Mouse (Mus musculus) intestine, postnatal 0 days (tissue): ENCODE data around the gene Fmo2. TPM values are rescaled to one million over a fixed set of nuclear protein-coding genes. Genes with fewer than 3 reads are reported as not detected.

Experiments used
- ATAC-seq: fragments of 200-750 bp; cut with Nextera tagmentation; 2 replicates; pipeline ENCODE4 v1.8.0; 2017; ENCODE audit warnings: mild to moderate bottlenecking, moderate TSS enrichment, moderate library complexity
- H3K27ac ChIP-seq: fragments of 300-500 bp; sonication (generic); 2 replicates; pipeline ENCODE4 v1.5.1; 2014; ENCODE audit warnings: mild to moderate bottlenecking, low read depth, low read length, moderate library complexity
- H3K27me3 ChIP-seq: fragments of 300-500 bp; sonication (generic); replicated peaks from 2 replicates; pipeline ENCODE4 v1.6.1; 2014; ENCODE audit warnings: low read length, mixed read lengths; ENCODE audit not compliant: control insufficient read depth, insufficient read depth
- H3K36me3 ChIP-seq: fragments of 300-500 bp; sonication (generic); 2 replicates; pipeline ENCODE4 v1.6.1; 2014; ENCODE audit warnings: mild to moderate bottlenecking, moderate library complexity; ENCODE audit not compliant: control insufficient read depth, insufficient read depth
- H3K4me1 ChIP-seq: fragments of 300-500 bp; sonication (generic); replicated peaks from 2 replicates; pipeline ENCODE4 v1.6.1; 2014; ENCODE audit warnings: antibody characterized with exemption, low read length, mixed read lengths; ENCODE audit not compliant: control insufficient read depth, insufficient read depth
- H3K4me2 ChIP-seq: fragments of 300-500 bp; sonication (generic); replicated peaks from 2 replicates; pipeline ENCODE4 v1.6.1; 2014; ENCODE audit warnings: low read depth, mild to moderate bottlenecking, moderate library complexity
- H3K4me3 ChIP-seq: fragments of 300-500 bp; sonication (generic); 2 replicates; pipeline ENCODE4 v1.5.1; 2014; ENCODE audit warnings: low read depth, low read length
- H3K9ac ChIP-seq: fragments of 300-500 bp; sonication (generic); 2 replicates; pipeline ENCODE4 v1.6.1; 2014; ENCODE audit warnings: mild to moderate bottlenecking, low read depth, low read length
- H3K9me3 ChIP-seq: fragments of 300-500 bp; sonication (generic); 2 replicates; pipeline ENCODE4 v1.6.1; 2016; ENCODE audit warnings: mixed run types; ENCODE audit not compliant: control insufficient read depth
- CTCF ChIP-seq: sonication (generic); IDR thresholded peaks from 2 replicates; pipeline ENCODE4 v1.5.1; 2016; ENCODE audit warnings: low read depth, mild to moderate bottlenecking, control low read depth, antibody characterized with exemption, moderate library complexity
- WGBS: fragments of 180-500 bp; shearing (Covaris S2); extraction: QIAGEN DNeasy Blood & Tissue Kit; methylation state at CpG from one replicate; pipeline ENCODE4 v1.1.7; 2014; 5-methylcytosine and 5-hydroxymethylcytosine counted together
- polyA plus RNA-seq: library from polyadenylated mRNA; unstranded; fragments of >200 nt; fragmentation: Nextera tagmentation; extraction: Ambion mirVana; gene quantifications from 2 replicates; pipeline ENCODE4 v1.2.1, GENCODE M21; 2015

Gene Fmo2
- polyA plus RNA-seq, 1 experiment from 2014 or later = 4.4 TPM

DNA sequence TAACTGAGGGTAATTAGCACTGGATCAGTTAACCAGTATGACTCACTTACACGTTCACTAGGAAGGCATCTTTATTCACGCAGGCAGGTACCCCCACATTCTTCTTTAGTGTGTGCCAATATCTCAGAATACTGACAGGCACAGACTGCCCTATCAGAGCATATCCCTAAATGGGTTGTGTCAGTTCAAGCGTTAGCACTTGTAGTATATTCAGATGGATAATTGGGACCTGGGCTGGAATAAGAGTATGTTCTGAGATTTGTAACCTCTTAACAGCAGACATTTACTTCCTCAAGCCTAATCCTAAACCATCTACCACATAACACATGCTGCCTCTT, 33.1 kb downstream of the Fmo2 start:
- H3K36me3 ChIP-seq = no peaks in the 10 kb centered on the region
- no peak overlapping the region for H3K4me2 ChIP-seq
- no peak for ATAC-seq
- H3K27me3 ChIP-seq = no peaks in the 10 kb centered on the region
- H3K4me3 ChIP-seq = no peak overlapping the region
- no peak overlapping the region for H3K9ac ChIP-seq
- WGBS = 65% methylated on average over 3 of the region's 3 CpGs
- H3K4me1 ChIP-seq = peaks cover 3% of the 10 kb centered on the region; the same call in 1 of the 2 replicates
- no peak for TF ChIP-seq CTCF
- no peaks in the 10 kb centered on the region; the same call in 1 of the 2 replicates for H3K9me3 ChIP-seq
- no peak overlapping the region for H3K27ac ChIP-seq

DNA sequence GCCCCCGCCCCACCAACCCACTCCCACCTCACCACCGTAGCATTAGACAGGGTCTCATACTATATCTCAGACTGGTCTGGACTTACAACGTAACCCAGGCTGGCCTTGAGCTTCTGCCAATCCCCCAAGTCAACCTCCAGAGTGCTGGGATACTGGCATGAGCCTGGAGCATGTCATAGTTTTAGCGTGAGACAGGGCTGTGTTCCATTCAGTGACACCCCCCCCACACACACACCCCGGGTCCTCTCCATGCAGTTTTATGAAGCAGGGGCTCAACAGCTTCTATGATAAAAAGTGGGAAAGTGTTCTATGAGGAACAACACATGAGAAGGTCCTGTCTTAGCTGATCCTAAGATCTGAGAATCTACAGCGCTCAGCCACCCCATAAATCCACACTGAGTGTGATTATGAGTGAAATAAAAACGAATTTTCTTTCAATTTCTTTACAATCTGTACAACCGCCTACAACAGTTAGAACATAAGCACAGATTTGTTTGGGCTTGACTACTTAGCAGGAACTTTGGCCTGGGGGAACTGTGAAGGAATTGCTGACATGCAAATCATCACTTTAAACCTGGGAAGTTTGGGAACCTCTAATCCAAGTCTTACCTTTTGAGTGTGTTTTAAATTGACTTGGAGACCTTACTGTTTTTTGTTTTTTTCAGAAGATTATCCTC, 33.6 kb downstream of the Fmo2 start:
- no peak for ATAC-seq
- no peak overlapping the region for H3K9ac ChIP-seq
- no peak for TF ChIP-seq CTCF
- no peak overlapping the region; the same call in 1 of the 2 replicates for H3K27ac ChIP-seq
- no peaks in the 10 kb centered on the region; the same call in 1 of the 2 replicates for H3K9me3 ChIP-seq
- H3K4me3 ChIP-seq = no peak overlapping the region
- H3K36me3 ChIP-seq = no peaks in the 10 kb centered on the region
- H3K27me3 ChIP-seq = no peaks in the 10 kb centered on the region
- no peak overlapping the region for H3K4me2 ChIP-seq
- peaks cover 3% of the 10 kb centered on the region; the same call in 1 of the 2 replicates for H3K4me1 ChIP-seq
- 76% methylated on average over 8 of the region's 8 CpGs for WGBS

GRCm38 (mm10) chr1:162864279-162864678, 34.2 kb downstream of the Fmo2 start:
- ATAC-seq = no peak
- 80% methylated on average over 5 of the region's 5 CpGs for WGBS

DNA sequence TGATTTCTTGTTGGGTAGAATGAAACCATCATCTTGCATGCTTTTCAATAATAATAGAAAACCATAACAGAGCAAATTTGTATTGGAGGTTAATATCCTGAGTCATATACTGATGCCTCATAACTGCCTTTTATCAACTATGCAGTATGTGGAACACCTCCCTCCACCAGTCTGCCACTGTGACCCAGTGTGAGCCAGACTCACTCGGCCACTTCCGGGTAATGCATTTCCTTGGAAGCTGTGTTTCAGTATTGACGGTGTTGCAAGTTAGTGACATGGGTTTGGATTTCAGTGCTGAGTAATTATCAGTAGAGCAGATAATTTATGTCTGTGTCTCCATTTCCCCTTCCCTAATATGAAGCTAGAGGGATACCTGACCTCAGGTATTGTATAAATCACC, 34.9 kb downstream of the Fmo2 start:
- H3K4me2 ChIP-seq = no peak overlapping the region
- 51% methylated on average over 3 of the region's 3 CpGs for WGBS

More at GRCm38 (mm10) chr1:162864279-162864678, 34.2 kb downstream of the Fmo2 start:
- no peak overlapping the region for H3K9ac ChIP-seq
- peaks cover 3% of the 10 kb centered on the region; the same call in 1 of the 2 replicates for H3K4me1 ChIP-seq
- H3K9me3 ChIP-seq = no peaks in the 10 kb centered on the region; the same call in 1 of the 2 replicates
- no peak overlapping the region for H3K27ac ChIP-seq
- TF ChIP-seq CTCF = no peak
- H3K4me2 ChIP-seq = no peak overlapping the region
- H3K36me3 ChIP-seq = no peaks in the 10 kb centered on the region
- no peaks in the 10 kb centered on the region for H3K27me3 ChIP-seq
- H3K4me3 ChIP-seq = no peak overlapping the region

GRCm38 (mm10) chr1:162862328-162862727, 36.2 kb downstream of the Fmo2 start:
- TF ChIP-seq CTCF = no peak
- WGBS = 68% methylated on average over 1 of the region's 1 CpGs
- H3K27ac ChIP-seq = no peak overlapping the region
- H3K4me3 ChIP-seq = no peak overlapping the region
- H3K9me3 ChIP-seq = no peaks in the 10 kb centered on the region
- H3K36me3 ChIP-seq = no peaks in the 10 kb centered on the region
- H3K27me3 ChIP-seq = no peaks in the 10 kb centered on the region
- H3K4me2 ChIP-seq = no peak overlapping the region
- no peak overlapping the region for H3K9ac ChIP-seq
- ATAC-seq = no peak
- H3K4me1 ChIP-seq = peaks cover 3% of the 10 kb centered on the region; the same call in 1 of the 2 replicates

More for the DNA sequence above, 34.9 kb downstream of the Fmo2 start:
- H3K27ac ChIP-seq = 0 out of 2 replicates have a peak overlapping the region, but pooled peaks have one; percentile 9
- H3K27me3 ChIP-seq = no peaks in the 10 kb centered on the region
- H3K36me3 ChIP-seq = no peaks in the 10 kb centered on the region
- H3K9me3 ChIP-seq = no peaks in the 10 kb centered on the region; the same call in 1 of the 2 replicates
- H3K4me3 ChIP-seq = no peak overlapping the region
- peaks cover 3% of the 10 kb centered on the region; the same call in 1 of the 2 replicates for H3K4me1 ChIP-seq
- TF ChIP-seq CTCF = no peak
- no peak overlapping the region for H3K9ac ChIP-seq
- peak; percentile 57 for ATAC-seq

- H3K36me3 ChIP-seq = no peaks in the 10 kb centered on the region
- WGBS = 46% methylated on average over 9 of the region's 9 CpGs
- no peak for TF ChIP-seq CTCF
- H3K4me2 ChIP-seq = no peak overlapping the region
- no peak overlapping the region for H3K9ac ChIP-seq
- peaks cover 2% of the 10 kb centered on the region; the same call in 1 of the 2 replicates for H3K4me1 ChIP-seq
- no peaks in the 10 kb centered on the region for H3K27me3 ChIP-seq
- no peak overlapping the region for H3K4me3 ChIP-seq
- no peaks in the 10 kb centered on the region for H3K9me3 ChIP-seq
- peak; percentile 69 for ATAC-seq
- peak overlapping the region; percentile 5; the same call in 1 of the 2 replicates for H3K27ac ChIP-seq
These were observed 38.4 kb downstream of the Fmo2 start for GRCm38 (mm10) chr1:162859996-162860605.
